Mouse (Mus musculus) thymus, adult 2 months (tissue): ENCODE measurements around the gene Ankrd9.

ENCODE experiments used
- CTCF ChIP-seq: fragments of 200-500 bp; IDR thresholded peaks from 2 replicates; pipeline ENCODE4 v1.5.1; 2012; ENCODE audit warnings: mild to moderate bottlenecking, control low read depth, low read length, moderate library complexity, borderline replicate concordance; ENCODE audit not compliant: control insufficient read depth, poor library complexity, insufficient read depth; ENCODE audit errors: extremely low read depth
- POLR2A ChIP-seq: fragments of 200-500 bp; IDR thresholded peaks from 2 replicates; pipeline ENCODE4 v1.6.1; 2012; ENCODE audit warnings: mild to moderate bottlenecking, low read length, control low read depth, moderate library complexity; ENCODE audit not compliant: control insufficient read depth, poor library complexity, insufficient read depth; ENCODE audit errors: extremely low read depth

GRCm38 (mm10) chr12:110971972-110972371 lies 6.9 kb downstream of the Ankrd9 start:
- TF ChIP-seq POLR2A: no peak
- TF ChIP-seq CTCF: no peak
